Mouse (Mus musculus) stomach, postnatal 0 days (tissue): ENCODE results near the gene Tbkbp1. TPM values are rescaled to one million over a fixed set of nuclear protein-coding genes. Genes with fewer than 3 reads are reported as not detected.

Source experiments
- ATAC-seq: fragments of 200-750 bp; cut with Nextera tagmentation; 2 replicates; pipeline ENCODE4 v1.8.0; 2017; ENCODE audit not compliant: low FRiP score, low TSS enrichment
- DNase-seq: peaks from one replicate; pipeline ENCODE4 v3.0.0-alpha.2; 2016; ENCODE audit warnings: low spot score
- H3K27ac ChIP-seq: fragments of 300-500 bp; sonication (generic); replicated peaks from 2 replicates; pipeline ENCODE4 v1.5.1; 2014; ENCODE audit warnings: mild to moderate bottlenecking, control low read depth
- H3K27me3 ChIP-seq: fragments of 300-500 bp; sonication (generic); 2 replicates; pipeline ENCODE4 v1.6.1; 2014; ENCODE audit warnings: low read length; ENCODE audit not compliant: control insufficient read depth, insufficient read depth
- H3K36me3 ChIP-seq: fragments of 300-500 bp; sonication (generic); 2 replicates; pipeline ENCODE4 v1.6.1; 2014; ENCODE audit warnings: low read length, mixed read lengths; ENCODE audit not compliant: control insufficient read depth, insufficient read depth
- H3K4me1 ChIP-seq: fragments of 300-500 bp; sonication (generic); replicated peaks from 2 replicates; pipeline ENCODE4 v1.6.1; 2014; ENCODE audit warnings: antibody characterized with exemption; ENCODE audit not compliant: control insufficient read depth, insufficient read depth
- H3K4me2 ChIP-seq: fragments of 300-500 bp; sonication (generic); replicated peaks from 2 replicates; pipeline ENCODE4 v1.6.1; 2014; ENCODE audit warnings: low read depth, mild to moderate bottlenecking, control low read depth, moderate library complexity
- H3K4me3 ChIP-seq: fragments of 300-500 bp; sonication (generic); 2 replicates; pipeline ENCODE4 v1.5.1; 2014; ENCODE audit warnings: low read depth, low read length, control low read depth
- H3K9ac ChIP-seq: fragments of 300-500 bp; sonication (generic); 2 replicates; pipeline ENCODE4 v1.6.1; 2014; ENCODE audit warnings: mild to moderate bottlenecking, low read length, control low read depth, mixed read lengths
- H3K9me3 ChIP-seq: fragments of 300-500 bp; sonication (generic); 2 replicates; pipeline ENCODE4 v1.6.1; 2016; ENCODE audit warnings: low read length; ENCODE audit not compliant: control insufficient read depth
- CTCF ChIP-seq: IDR thresholded peaks from 2 replicates; pipeline ENCODE4 v1.5.1; 2016; ENCODE audit warnings: antibody characterized with exemption, low read depth, mild to moderate bottlenecking, moderate library complexity
- EP300 ChIP-seq: optimal IDR thresholded peaks from 2 replicates; pipeline ENCODE3; 2016; ENCODE audit warnings: antibody characterized with exemption
- WGBS: fragments of 180-500 bp; shearing (Covaris S2); extraction: QIAGEN DNeasy Blood & Tissue Kit; methylation state at CpG from one replicate; pipeline ENCODE4 v1.1.7; 2014; 5-methylcytosine and 5-hydroxymethylcytosine counted together
- polyA plus RNA-seq: library from polyadenylated mRNA; unstranded; fragments of >200 nt; fragmentation: Nextera tagmentation; extraction: Ambion mirVana; gene quantifications from 2 replicates; pipeline ENCODE4 v1.2.1, GENCODE M21; 2015

Gene Tbkbp1
- polyA plus RNA-seq, 1 experiment from 2014 or later: 1.8 TPM

- no peaks in the 10 kb centered on the region for H3K4me1 ChIP-seq
- TF ChIP-seq CTCF: no peak
- no peak for TF ChIP-seq EP300
These were observed 21.0 kb downstream of the Tbkbp1 start for GRCm38 (mm10) chr11:97130318-97130717.

GRCm38 (mm10) chr11:97128956-97129355 lies 22.3 kb downstream of the Tbkbp1 start:
- Histone ChIP-seq H3K4me1 (no peaks in the 10 kb centered on the region), H3K9ac (no peak overlapping the region), H3K4me2 (no peak overlapping the region), H3K36me3 (no peaks in the 10 kb centered on the region), H3K27ac (no peak overlapping the region), H3K27me3 (no peaks in the 10 kb centered on the region), H3K9me3 (no peaks in the 10 kb centered on the region), H3K4me3 (no peak overlapping the region)
- 70% methylated on average over 3 of the region's 3 CpGs for WGBS
- TF ChIP-seq CTCF: no peak
- no peak for ATAC-seq
- no peak for DNase-seq

More at GRCm38 (mm10) chr11:97130318-97130717, 21.0 kb downstream of the Tbkbp1 start:
- no peak overlapping the region for H3K4me3 ChIP-seq
- no peaks in the 10 kb centered on the region for H3K36me3 ChIP-seq
- ATAC-seq (no peak), DNase-seq (no peak)
- no peaks in the 10 kb centered on the region for H3K27me3 ChIP-seq
- no peak overlapping the region for H3K27ac ChIP-seq
- WGBS: 71% methylated on average over 7 of the region's 7 CpGs
- H3K9ac ChIP-seq: no peak overlapping the region
- no peaks in the 10 kb centered on the region for H3K9me3 ChIP-seq
- no peak overlapping the region for H3K4me2 ChIP-seq

- ATAC-seq: no peak
- 24% methylated on average over 19 of the region's 19 CpGs for WGBS
- Histone ChIP-seq H3K9ac (peak overlapping the region; percentile 62), H3K4me3 (peak overlapping the region; percentile 48), H3K4me2 (peak overlapping the region; percentile 92), H3K36me3 (no peaks in the 10 kb centered on the region), H3K27ac (no peak overlapping the region), H3K27me3 (no peaks in the 10 kb centered on the region), H3K9me3 (no peaks in the 10 kb centered on the region), H3K4me1 (no peaks in the 10 kb centered on the region)
- no peak for DNase-seq
- TF ChIP-seq EP300: no peak
- no peak for TF ChIP-seq CTCF
These were observed 23.6 kb downstream of the Tbkbp1 start for GRCm38 (mm10) chr11:97127470-97128223.

GRCm38 (mm10) chr11:97126645-97127468 lies 24.4 kb downstream of the Tbkbp1 start:
- Histone ChIP-seq H3K27ac (no peak overlapping the region), H3K9ac (peak overlapping the region; percentile 62), H3K4me3 (peak overlapping the region; percentile 48), H3K36me3 (no peaks in the 10 kb centered on the region), H3K4me1 (no peaks in the 10 kb centered on the region), H3K27me3 (no peaks in the 10 kb centered on the region), H3K9me3 (no peaks in the 10 kb centered on the region), H3K4me2 (peak overlapping the region; percentile 92)
- ATAC-seq (peak; percentile 80), DNase-seq (peak; percentile 63)
- TF ChIP-seq EP300: no peak
- TF ChIP-seq CTCF: no peak
- WGBS: 3% methylated on average over 32 of the region's 32 CpGs

DNA sequence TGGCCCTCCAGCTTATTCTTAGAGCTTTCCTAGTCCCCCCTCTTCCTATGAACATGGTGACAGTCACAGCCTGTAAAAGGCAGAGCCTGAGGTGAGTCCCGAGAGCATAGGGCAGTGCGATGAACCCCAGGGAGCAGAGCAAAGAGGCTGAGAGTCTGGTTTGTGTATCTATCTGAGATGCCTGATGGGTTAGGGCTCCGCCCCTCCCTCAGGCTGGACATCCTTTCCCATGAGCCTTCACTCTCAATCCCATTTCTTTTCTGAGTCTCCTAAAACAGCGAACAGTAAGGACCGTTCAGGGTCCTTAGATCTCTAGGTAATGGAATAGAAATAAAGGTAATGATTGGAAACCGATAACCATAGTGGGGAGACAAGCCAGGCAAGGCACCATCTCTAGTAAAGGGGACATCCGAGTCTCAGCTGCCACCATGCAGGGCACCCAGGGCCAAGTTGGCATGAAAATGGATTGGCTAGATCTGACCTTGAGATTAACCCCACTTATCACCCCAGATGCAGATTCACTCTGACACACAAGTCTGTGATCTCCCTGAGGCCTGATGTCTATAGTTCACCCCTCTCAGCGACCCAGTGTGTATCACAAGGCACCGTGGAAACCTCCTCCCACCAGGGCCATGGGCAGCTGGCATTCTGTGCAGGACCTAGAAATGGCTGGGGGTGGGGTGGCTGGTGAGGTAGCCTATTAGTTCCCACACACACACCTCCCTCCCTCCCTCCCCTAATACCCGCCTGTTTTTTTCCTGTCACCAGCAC lies 26.8 kb downstream of the Tbkbp1 start:
- Histone ChIP-seq H3K9me3 (no peaks in the 10 kb centered on the region), H3K27me3 (no peaks in the 10 kb centered on the region), H3K4me1 (no peaks in the 10 kb centered on the region), H3K27ac (no peak overlapping the region), H3K36me3 (no peaks in the 10 kb centered on the region), H3K4me2 (no peak overlapping the region), H3K4me3 (no peak overlapping the region), H3K9ac (no peak overlapping the region)
- WGBS: 61% methylated on average over 10 of the region's 10 CpGs
- no peak for ATAC-seq
- TF ChIP-seq EP300 (no peak), CTCF (no peak)
- DNase-seq: no peak
